Mouse (Mus musculus) G1E (cell line): Measurements from ENCODE around the gene Lrig3. TPM values are rescaled to one million over a fixed set of nuclear protein-coding genes. Genes with fewer than 3 reads are reported as not detected.

Source experiments
- ATAC-seq: 2 replicates; pipeline ENCODE4 v1.8.0; 2016; ENCODE audit warnings: mild to moderate bottlenecking; ENCODE audit not compliant: insufficient number of reproducible peaks, poor library complexity, low FRiP score, severe bottlenecking; ENCODE audit errors: extremely low read depth
- DNase-seq: peaks from one replicate; pipeline ENCODE4 v3.0.0; 2012; ENCODE audit warnings: low spot score
- H3K27me3 ChIP-seq: 2 replicates; pipeline ENCODE4 v1.6.1; 2012; ENCODE audit warnings: mild to moderate bottlenecking, low read length, inconsistent platforms; ENCODE audit not compliant: insufficient read depth
- H3K36me3 ChIP-seq: replicated peaks from 2 replicates; pipeline ENCODE3; 2012; ENCODE audit warnings: mild to moderate bottlenecking, inconsistent platforms
- H3K4me1 ChIP-seq: 2 replicates; pipeline ENCODE4 v1.6.1; 2012; ENCODE audit warnings: low read depth, low read length, inconsistent platforms, mixed read lengths; ENCODE audit not compliant: insufficient read depth
- H3K4me3 ChIP-seq: 2 replicates; pipeline ENCODE4 v1.5.1; 2012; ENCODE audit warnings: low read depth, mild to moderate bottlenecking, inconsistent platforms, low read length, moderate library complexity, mixed read lengths
- H3K9me3 ChIP-seq: replicated peaks from 2 replicates; pipeline ENCODE4 v1.6.1; 2012; ENCODE audit warnings: inconsistent platforms
- CTCF ChIP-seq: IDR thresholded peaks from 2 replicates; pipeline ENCODE4 v1.5.1; 2012; ENCODE audit warnings: low read depth, low read length, inconsistent platforms, mixed read lengths
- GATA1 ChIP-seq: IDR thresholded peaks from 2 replicates; pipeline ENCODE4 v1.6.1; 2012; ENCODE audit warnings: borderline replicate concordance, low read length, inconsistent platforms, mixed read lengths
- GATA2 ChIP-seq: IDR thresholded peaks from 2 replicates; pipeline ENCODE4 v1.6.1; 2012; ENCODE audit warnings: low read depth, low read length, inconsistent platforms, borderline replicate concordance
- POLR2AphosphoS5 ChIP-seq: IDR thresholded peaks from 2 replicates; pipeline ENCODE4 v1.6.1; 2012; ENCODE audit warnings: low read depth, low read length, inconsistent platforms; ENCODE audit not compliant: insufficient replicate concordance
- TAL1 ChIP-seq: conservative IDR thresholded peaks from 2 replicates; pipeline ENCODE4 v1.6.1; 2012; ENCODE audit warnings: low read depth, low read length, inconsistent platforms, mixed read lengths
- polyA plus RNA-seq: library from polyadenylated mRNA; stranded (reverse); fragments of >175 nt; gene quantifications from 2 replicates; pipeline ENCODE4 v1.2.3, GENCODE M21; 2012
- total RNA-seq, 2 experiments: library from RNA; stranded (forward) in 1 of 2; stranded (reverse) in 1 of 2; fragments of 200-1000 nt in 1 of 2; fragments of >200 nt in 1 of 2; fragmentation: Nextera tagmentation in 1 of 2; gene quantifications; 2 replicates each; pipeline ENCODE4 v1.2.3; 2014 to 2017

Lrig3 gene
- total and polyA plus RNA-seq, 3 experiments = 0.22 TPM; not detected in 2

DNA sequence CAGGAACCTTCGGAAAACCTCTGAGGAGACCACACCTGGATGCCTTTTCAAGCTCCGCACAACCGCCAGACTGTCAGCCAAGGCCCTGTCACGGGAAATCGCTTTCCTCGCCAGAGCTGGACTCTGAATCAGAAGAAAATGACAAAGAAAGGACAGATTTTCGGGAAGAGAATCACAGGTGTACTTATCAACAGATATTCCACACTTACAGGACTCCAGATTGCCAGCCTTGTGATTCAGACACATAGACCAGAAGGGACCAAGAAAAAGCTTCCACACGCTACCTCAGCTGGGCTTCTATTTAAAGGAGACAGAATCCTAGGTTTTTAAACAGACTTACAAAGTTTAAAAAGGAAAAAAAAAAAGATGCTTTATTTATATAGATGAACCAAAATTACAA is 48.7 kb downstream of the Lrig3 start:
- ATAC-seq = no peak
- H3K9me3 ChIP-seq = peaks cover 52% of the 10 kb centered on the region
- TF ChIP-seq POLR2AphosphoS5 = no peak
- no peak for TF ChIP-seq TAL1
- TF ChIP-seq GATA1 = no peak
- TF ChIP-seq GATA2 = no peak
- no peak for TF ChIP-seq CTCF

DNA sequence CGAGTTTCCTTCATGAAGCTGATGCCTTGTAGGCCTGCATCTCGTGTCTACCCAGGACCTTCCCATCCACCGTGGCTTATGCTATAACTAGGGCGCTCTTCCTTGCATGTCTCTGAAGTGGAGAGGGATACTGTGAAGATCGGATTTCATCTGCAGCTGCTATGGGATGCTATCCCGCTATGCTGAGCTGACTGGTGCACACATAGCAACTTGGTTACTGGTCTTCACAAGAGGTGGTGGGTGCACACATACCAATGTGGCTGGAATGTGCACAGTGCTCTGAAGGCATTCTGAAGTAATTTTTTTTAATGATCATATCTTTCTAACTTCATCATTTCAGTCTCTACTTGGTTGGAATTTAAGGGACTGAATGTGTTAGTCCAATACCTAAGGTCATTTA is 49.7 kb downstream of the Lrig3 start:
- ATAC-seq = no peak
- no peak for TF ChIP-seq GATA1
- no peak for TF ChIP-seq GATA2
- TF ChIP-seq POLR2AphosphoS5 = no peak
- TF ChIP-seq TAL1 = no peak
- TF ChIP-seq CTCF = no peak
- H3K4me1 ChIP-seq = no peaks in the 10 kb centered on the region
- peaks cover 49% of the 10 kb centered on the region for H3K9me3 ChIP-seq
- H3K4me3 ChIP-seq = no peak overlapping the region
- DNase-seq = no peak
- H3K36me3 ChIP-seq = no peaks in the 10 kb centered on the region
- no peaks in the 10 kb centered on the region for H3K27me3 ChIP-seq

More for the DNA sequence above, 48.7 kb downstream of the Lrig3 start:
- Histone ChIP-seq H3K4me3 (no peak overlapping the region), H3K4me1 (no peaks in the 10 kb centered on the region), H3K36me3 (no peaks in the 10 kb centered on the region), H3K27me3 (peaks cover 3% of the 10 kb centered on the region; the same call in 1 of the 2 replicates)
- DNase-seq = no peak

DNA sequence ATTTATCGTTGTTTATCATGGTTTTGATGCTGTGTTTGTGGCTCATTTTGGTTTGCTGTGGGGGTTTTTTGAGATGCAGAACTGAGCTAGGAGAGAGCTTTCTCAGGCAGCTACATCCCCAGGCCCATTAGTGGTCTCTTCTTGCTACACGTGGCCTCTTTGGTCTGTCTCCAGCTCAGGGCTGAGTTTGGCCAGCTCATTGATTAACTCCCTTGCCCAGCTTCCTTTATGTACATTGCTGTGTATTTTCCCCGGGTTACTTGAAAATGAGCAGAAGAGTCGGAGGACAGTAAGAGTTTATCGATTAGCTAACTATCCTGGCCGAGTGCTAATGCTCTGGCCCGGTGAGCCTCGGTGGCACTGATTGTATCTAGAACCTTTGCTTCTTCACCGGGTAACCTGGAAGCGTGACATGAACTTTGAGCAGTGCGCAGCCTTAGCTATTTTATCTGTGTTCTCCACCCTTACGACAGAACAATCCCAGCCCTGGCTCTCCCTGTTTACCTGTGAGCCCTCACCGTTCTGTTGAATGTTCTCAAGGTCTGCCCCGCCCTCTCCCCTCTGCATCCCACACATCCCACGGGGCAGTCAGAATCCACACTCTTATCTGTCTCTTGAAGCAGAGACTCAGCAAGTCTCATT is 53.5 kb downstream of the Lrig3 start:
- H3K4me3 ChIP-seq = no peak overlapping the region
- TF ChIP-seq GATA1 (no peak), CTCF (no peak), POLR2AphosphoS5 (no peak), GATA2 (no peak), TAL1 (no peak)
- H3K36me3 ChIP-seq = no peaks in the 10 kb centered on the region
- H3K4me1 ChIP-seq = no peaks in the 10 kb centered on the region
- ATAC-seq (no peak), DNase-seq (no peak)
- H3K9me3 ChIP-seq = peaks cover 46% of the 10 kb centered on the region
- no peaks in the 10 kb centered on the region for H3K27me3 ChIP-seq

DNA sequence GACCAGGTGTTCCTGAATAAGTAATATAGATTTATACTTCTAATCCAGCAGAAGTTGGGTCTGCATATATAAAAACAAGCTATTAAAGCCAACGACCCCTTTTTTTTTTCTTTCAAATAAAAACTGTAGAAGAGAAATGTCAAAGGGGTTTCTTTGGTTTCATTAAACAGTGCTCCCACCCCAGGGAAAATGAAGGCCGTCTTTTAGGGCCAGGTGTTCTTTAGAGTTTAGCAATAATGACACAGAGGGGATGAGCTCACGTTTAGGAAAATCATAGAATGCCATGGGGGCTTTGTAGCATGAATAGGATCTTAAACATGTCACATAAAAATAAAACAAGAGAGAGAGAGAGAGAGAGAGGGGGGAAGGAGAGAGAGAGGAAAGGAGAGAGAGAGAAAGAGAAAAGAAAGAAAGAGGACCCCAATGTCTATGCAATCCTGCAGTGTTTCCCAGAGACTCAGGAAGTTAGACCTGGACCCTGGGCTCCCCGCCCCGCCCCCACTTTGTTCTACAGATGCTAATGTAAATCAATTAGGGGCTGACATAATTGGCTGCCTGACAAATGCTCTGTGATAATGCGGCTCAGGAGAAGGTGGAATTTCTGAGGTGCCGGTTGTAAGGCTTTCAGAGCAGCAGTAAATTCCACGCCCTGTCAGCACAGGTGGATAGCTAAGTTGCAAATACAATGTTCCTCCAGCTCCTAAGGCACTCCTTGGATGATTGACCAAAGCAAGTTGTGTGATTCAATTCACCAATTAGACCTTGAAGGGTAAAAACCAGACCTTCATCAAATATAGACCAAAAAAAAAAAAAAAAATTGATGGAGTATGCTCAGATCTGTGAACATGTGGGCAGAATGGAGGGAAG is 62.8 kb downstream of the Lrig3 start:
- no peak for TF ChIP-seq TAL1
- TF ChIP-seq GATA2 = no peak
- no peak for TF ChIP-seq CTCF
- TF ChIP-seq GATA1 = no peak
- no peak for TF ChIP-seq POLR2AphosphoS5
- no peaks in the 10 kb centered on the region for H3K36me3 ChIP-seq
- ATAC-seq (no peak), DNase-seq (no peak)
- H3K27me3 ChIP-seq = no peaks in the 10 kb centered on the region
- no peaks in the 10 kb centered on the region for H3K4me1 ChIP-seq
- H3K4me3 ChIP-seq = no peak overlapping the region
- peaks cover 26% of the 10 kb centered on the region for H3K9me3 ChIP-seq

DNA sequence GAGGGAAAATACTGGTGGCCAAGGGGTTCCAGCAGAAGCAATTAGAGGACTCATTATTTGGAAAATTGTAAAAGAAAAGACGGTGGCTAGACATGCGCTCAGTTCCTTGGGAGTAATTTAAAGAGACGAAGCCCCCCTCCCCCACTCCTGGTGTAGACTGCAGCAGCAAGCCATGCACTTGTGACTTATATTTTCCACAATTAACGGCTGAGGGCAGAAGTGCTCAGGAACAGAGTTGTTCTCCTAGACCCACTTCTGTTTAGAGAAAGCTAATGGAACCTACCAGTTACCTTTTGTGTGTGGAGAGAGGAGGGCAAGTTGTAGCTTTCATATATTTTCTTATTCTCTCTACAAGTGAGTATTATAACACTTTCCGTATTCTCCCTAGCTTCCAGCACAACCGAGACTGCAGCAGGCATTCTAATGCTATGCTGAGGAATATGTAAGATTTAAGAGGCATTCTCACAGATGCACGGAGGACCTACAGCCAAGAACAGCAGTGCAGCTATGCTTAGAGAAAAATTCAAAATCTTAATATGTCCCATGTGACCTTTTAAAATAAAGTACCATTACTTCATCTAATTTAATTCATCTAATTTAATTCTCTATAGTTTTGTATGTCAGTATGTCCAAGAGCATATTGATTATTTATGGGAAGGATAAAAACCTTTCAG is 63.6 kb downstream of the Lrig3 start:
- no peak overlapping the region for H3K4me3 ChIP-seq
- H3K9me3 ChIP-seq = peaks cover 26% of the 10 kb centered on the region
- no peak for ATAC-seq
- no peak for TF ChIP-seq POLR2AphosphoS5
- TF ChIP-seq GATA2 = no peak
- TF ChIP-seq CTCF = no peak
- no peak for TF ChIP-seq TAL1
- no peak for TF ChIP-seq GATA1
- H3K36me3 ChIP-seq = no peaks in the 10 kb centered on the region
- H3K27me3 ChIP-seq = no peaks in the 10 kb centered on the region
- no peaks in the 10 kb centered on the region for H3K4me1 ChIP-seq
- DNase-seq = no peak

DNA sequence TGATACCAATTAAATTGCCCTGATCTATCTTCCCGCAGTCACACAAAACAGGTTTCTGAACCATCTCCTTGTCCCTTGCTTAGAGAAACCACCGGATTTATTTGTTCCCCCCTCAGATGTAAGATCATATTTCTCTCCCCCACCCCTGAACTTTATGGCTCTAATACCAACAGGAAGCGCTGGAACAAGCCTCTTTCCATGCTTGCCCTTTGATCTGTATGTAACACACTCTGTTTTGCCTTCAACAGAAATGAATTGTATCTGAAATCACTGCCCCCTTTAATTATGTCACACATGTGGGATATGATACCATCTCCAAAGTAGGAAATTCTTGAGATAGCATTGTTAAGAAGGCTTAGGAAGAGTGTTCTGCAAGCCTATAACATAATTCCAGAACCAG is 90.9 kb downstream of the Lrig3 start:
- ATAC-seq = no peak
- Histone ChIP-seq H3K27me3 (no peaks in the 10 kb centered on the region), H3K4me1 (no peaks in the 10 kb centered on the region), H3K36me3 (no peaks in the 10 kb centered on the region), H3K9me3 (peaks cover 38% of the 10 kb centered on the region), H3K4me3 (no peak overlapping the region)
- TF ChIP-seq TAL1 (no peak), POLR2AphosphoS5 (no peak), GATA1 (no peak), GATA2 (no peak), CTCF (no peak)
- no peak for DNase-seq
